Mouse (Mus musculus) intestine, embryonic 14.5 days (tissue): ENCODE results near the gene Dnajb8. TPM values are rescaled to one million over a fixed set of nuclear protein-coding genes. Genes with fewer than 3 reads are reported as not detected.

Experiments used
- ATAC-seq: fragments of 200-750 bp; cut with Nextera tagmentation; replicated peaks from 2 replicates; pipeline ENCODE4 v1.8.0; 2017; ENCODE audit warnings: low read depth, moderate number of reproducible peaks, moderate TSS enrichment, moderate library complexity; ENCODE audit not compliant: low FRiP score, low TSS enrichment
- DNase-seq: peaks from one replicate; pipeline ENCODE4 v3.0.0-alpha.2; 2018; ENCODE audit warnings: low spot score
- H3K27ac ChIP-seq: fragments of 300-500 bp; sonication (generic); 2 replicates; pipeline ENCODE4 v1.5.1; 2014; ENCODE audit warnings: low read depth, mild to moderate bottlenecking, control low read depth
- H3K27me3 ChIP-seq: fragments of 300-500 bp; sonication (generic); replicated peaks from 2 replicates; pipeline ENCODE4 v1.6.1; 2014; ENCODE audit warnings: low read length, control low read depth; ENCODE audit not compliant: control insufficient read depth, insufficient read depth
- H3K36me3 ChIP-seq: fragments of 300-500 bp; sonication (generic); 2 replicates; pipeline ENCODE4 v1.6.1; 2014; ENCODE audit warnings: low read length, control low read depth; ENCODE audit not compliant: control insufficient read depth, insufficient read depth
- H3K4me1 ChIP-seq: fragments of 300-500 bp; sonication (generic); replicated peaks from 2 replicates; pipeline ENCODE4 v1.6.1; 2014; ENCODE audit warnings: low read length, control low read depth, mixed read lengths; ENCODE audit not compliant: control insufficient read depth, insufficient read depth
- H3K4me2 ChIP-seq: fragments of 300-500 bp; sonication (generic); 2 replicates; pipeline ENCODE4 v1.6.1; 2014; ENCODE audit warnings: low read length
- H3K4me3 ChIP-seq: fragments of 300-500 bp; sonication (generic); 2 replicates; pipeline ENCODE4 v1.5.1; 2014; ENCODE audit warnings: low read depth, low read length, control low read depth, mixed read lengths
- H3K9ac ChIP-seq: fragments of 300-500 bp; sonication (generic); 2 replicates; pipeline ENCODE4 v1.6.1; 2014; ENCODE audit warnings: mild to moderate bottlenecking, low read length
- H3K9me3 ChIP-seq: fragments of 300-500 bp; sonication (generic); 2 replicates; pipeline ENCODE4 v1.6.1; 2016; ENCODE audit warnings: low read length, control low read depth; ENCODE audit not compliant: control insufficient read depth
- WGBS: fragments of 180-500 bp; shearing (Covaris S2); extraction: QIAGEN DNeasy Blood & Tissue Kit; methylation state at CpG from one replicate; pipeline ENCODE4 v1.1.7; 2014; 5-methylcytosine and 5-hydroxymethylcytosine counted together
- polyA plus RNA-seq: library from polyadenylated mRNA; unstranded; fragments of >200 nt; fragmentation: Nextera tagmentation; extraction: Ambion mirVana; gene quantifications from 2 replicates; pipeline ENCODE4 v1.2.1, GENCODE M21; 2014

Dnajb8 gene
- polyA plus RNA-seq, 1 experiment from 2014 or later, result not detected

DNA sequence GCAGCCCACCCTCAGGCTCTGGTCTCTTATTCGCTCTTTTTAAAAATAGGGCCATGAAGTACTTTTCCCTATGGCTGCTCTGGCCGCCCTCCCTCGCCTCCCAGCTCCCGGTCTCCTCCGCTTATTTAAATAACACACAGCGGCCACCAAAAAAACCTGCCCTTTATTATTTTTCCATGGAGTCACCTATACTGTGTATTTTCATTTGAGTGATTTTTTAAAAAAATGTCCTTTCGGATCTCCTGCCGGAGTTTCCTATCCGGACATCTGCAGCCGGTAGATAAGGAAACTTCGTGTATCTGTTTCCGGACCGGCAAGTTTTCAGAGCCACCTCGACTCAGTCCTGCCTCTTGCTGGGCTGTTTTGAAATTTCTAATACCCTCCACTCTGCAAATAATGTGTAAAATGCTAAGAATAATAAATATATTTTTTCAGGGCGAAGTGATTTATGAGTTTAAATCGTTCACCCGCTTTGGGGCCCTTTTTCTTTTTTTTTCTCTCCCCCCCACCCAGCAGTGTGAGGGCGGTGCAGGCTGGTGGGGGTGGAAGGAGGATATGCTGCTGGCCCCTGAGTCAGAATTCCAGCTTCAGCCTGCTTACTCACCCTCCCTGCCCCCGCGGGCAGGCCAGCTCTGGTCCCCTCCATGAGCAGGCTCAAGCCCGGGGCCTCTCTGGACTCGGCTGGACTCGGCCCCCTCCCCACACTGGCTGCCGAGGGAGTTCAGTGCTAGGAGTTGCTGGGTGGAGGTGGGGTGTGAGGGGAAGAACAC is 19.0 kb upstream of the Dnajb8 start:
- peak overlapping the region; percentile 7; the same call in 1 of the 2 replicates for H3K4me2 ChIP-seq
- peaks cover 9% of the 10 kb centered on the region for H3K4me1 ChIP-seq
- H3K36me3 ChIP-seq, result no peaks in the 10 kb centered on the region
- peaks cover 95% of the 10 kb centered on the region for H3K27me3 ChIP-seq
- DNase-seq, result peak; percentile 66
- H3K9ac ChIP-seq, result no peak overlapping the region
- no peak overlapping the region for H3K4me3 ChIP-seq
- no peaks in the 10 kb centered on the region for H3K9me3 ChIP-seq
- 0 out of 2 replicates have a peak, but pooled peaks have one; percentile 37 for ATAC-seq
- 0 out of 2 replicates have a peak overlapping the region, but pooled peaks have one; percentile 18 for H3K27ac ChIP-seq
- 3% methylated on average over 24 of the region's 24 CpGs for WGBS

DNA sequence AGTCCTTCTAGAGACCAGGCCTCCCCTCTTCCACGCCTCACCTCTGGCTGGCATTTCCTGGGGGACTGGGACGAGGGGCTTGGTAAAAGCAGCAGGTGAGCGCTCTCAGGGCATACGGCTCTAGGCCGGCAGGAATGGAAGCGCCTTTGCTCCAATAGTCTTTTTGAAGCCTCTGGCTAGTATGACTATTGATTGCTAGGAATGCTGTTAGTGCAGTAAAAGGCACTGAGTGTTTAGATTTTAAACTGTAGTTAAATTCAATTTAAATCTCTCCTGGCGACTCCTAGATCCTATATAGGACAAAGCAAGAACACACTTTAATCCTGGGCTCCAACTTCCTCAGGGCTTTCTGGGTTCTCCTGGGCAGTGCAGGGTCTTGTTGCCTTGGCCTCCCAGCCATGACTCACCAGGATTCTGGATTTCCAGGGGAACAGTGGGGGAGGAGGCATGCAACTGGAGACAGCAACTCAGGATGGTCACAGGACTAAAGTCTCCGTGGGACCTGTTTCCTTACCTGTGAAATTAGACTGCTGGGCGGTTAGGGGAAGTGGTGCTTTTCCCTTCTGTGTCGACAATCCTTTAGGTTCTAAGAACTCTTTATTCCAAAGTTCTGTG is 18.2 kb upstream of the Dnajb8 start:
- no peak overlapping the region for H3K4me2 ChIP-seq
- peaks cover 2% of the 10 kb centered on the region; the same call in 1 of the 2 replicates for H3K4me1 ChIP-seq
- no peaks in the 10 kb centered on the region for H3K36me3 ChIP-seq
- ATAC-seq (no peak), DNase-seq (peak; percentile 61)
- 0 out of 2 replicates have a peak overlapping the region, but pooled peaks have one; percentile 18 for H3K27ac ChIP-seq
- no peak overlapping the region for H3K9ac ChIP-seq
- no peak overlapping the region for H3K4me3 ChIP-seq
- WGBS, result 13% methylated on average over 10 of the region's 10 CpGs
- H3K27me3 ChIP-seq, result peaks cover 87% of the 10 kb centered on the region
- no peaks in the 10 kb centered on the region for H3K9me3 ChIP-seq

DNA sequence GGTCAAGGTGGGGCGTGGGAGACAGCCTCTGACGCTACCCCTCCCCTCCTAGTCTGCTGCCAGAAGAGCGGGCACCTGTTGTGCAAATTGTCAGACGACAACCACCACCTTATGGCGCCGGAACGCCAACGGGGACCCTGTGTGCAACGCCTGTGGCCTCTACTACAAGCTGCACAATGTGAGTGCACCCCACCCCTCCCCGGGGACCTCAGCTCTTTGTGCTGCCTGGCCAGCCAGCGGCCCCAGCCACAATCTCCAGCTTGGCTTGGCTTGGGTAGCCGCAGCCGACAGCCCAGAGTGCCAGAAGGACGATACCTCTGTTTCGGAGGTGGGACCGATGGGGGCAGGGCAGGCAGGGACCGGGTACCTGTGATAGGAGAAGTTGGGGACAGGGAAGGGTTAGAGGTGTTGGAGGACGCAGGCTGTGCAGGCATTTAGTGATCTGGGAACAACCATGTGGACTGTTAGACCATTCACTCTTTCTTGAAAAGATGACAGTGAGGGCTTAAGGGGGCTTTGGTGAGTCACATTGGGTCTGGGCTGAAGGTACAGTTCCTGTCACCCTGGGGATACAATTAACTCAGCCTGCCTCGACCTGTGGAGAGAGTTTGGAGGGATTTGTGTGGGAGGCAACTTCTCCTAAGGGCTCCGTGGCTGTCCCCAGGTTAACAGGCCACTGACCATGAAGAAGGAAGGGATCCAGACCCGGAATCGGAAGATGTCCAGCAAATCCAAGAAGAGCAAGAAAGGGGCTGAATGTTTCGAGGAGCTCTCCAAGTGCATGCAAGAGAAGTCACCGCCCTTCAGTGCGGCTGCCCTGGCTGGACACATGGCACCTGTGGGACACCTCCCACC is 17.3 kb upstream of the Dnajb8 start:
- H3K27ac ChIP-seq, result no peak overlapping the region
- ATAC-seq, result no peak
- 13% methylated on average over 25 of the region's 25 CpGs for WGBS
- no peak for DNase-seq
- H3K4me3 ChIP-seq, result no peak overlapping the region
- no peaks in the 10 kb centered on the region for H3K4me1 ChIP-seq
- H3K9me3 ChIP-seq, result no peaks in the 10 kb centered on the region
- no peaks in the 10 kb centered on the region for H3K36me3 ChIP-seq
- H3K4me2 ChIP-seq, result no peak overlapping the region
- H3K9ac ChIP-seq, result no peak overlapping the region
- peaks cover 82% of the 10 kb centered on the region for H3K27me3 ChIP-seq

DNA sequence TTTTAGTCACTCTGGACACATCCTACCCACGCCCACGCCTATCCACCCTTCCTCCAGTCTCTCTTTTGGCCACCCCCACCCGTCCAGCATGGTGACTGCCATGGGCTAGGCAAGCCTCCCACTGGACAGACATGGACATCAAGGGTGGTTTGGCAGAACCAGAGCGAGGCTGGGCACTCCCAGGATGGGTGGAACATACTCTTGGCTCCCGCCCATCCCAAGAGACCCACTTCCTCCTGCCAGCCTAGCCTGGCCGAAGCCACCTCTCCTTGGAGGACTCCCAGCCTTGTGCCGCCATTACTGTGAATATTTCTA is 16.7 kb upstream of the Dnajb8 start:
- H3K4me3 ChIP-seq, result no peak overlapping the region
- ATAC-seq (no peak), DNase-seq (no peak)
- WGBS, result 23% methylated on average over 7 of the region's 7 CpGs
- H3K4me1 ChIP-seq, result no peaks in the 10 kb centered on the region
- H3K27me3 ChIP-seq, result peaks cover 80% of the 10 kb centered on the region
- H3K27ac ChIP-seq, result no peak overlapping the region
- no peaks in the 10 kb centered on the region for H3K9me3 ChIP-seq
- H3K9ac ChIP-seq, result no peak overlapping the region
- H3K4me2 ChIP-seq, result no peak overlapping the region
- H3K36me3 ChIP-seq, result no peaks in the 10 kb centered on the region

DNA sequence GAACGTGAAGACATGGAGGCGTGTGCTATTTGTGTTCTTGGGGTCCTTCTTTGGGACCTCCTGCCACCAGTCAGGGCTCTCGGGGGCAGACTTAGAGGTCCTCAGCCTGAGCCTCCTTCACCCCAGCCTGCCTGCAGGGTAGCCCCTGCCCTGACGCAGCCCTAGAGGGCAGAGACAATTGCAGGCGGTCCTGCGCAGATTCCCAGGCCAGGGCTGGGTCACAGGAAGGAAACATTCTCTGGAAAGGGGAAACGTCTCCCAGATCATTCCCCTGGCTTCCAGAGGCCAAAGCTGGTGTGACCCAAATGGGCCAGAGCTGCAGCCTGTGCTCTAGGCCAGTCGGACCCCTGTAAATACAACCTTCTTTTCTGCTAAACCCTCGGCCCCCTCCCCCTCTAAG is 16.1 kb upstream of the Dnajb8 start:
- Histone ChIP-seq H3K27ac (no peak overlapping the region), H3K27me3 (peaks cover 75% of the 10 kb centered on the region), H3K9me3 (no peaks in the 10 kb centered on the region), H3K36me3 (no peaks in the 10 kb centered on the region), H3K4me2 (no peak overlapping the region), H3K9ac (no peak overlapping the region), H3K4me1 (no peaks in the 10 kb centered on the region), H3K4me3 (no peak overlapping the region)
- ATAC-seq (no peak), DNase-seq (no peak)
- 18% methylated on average over 9 of the region's 9 CpGs for WGBS

DNA sequence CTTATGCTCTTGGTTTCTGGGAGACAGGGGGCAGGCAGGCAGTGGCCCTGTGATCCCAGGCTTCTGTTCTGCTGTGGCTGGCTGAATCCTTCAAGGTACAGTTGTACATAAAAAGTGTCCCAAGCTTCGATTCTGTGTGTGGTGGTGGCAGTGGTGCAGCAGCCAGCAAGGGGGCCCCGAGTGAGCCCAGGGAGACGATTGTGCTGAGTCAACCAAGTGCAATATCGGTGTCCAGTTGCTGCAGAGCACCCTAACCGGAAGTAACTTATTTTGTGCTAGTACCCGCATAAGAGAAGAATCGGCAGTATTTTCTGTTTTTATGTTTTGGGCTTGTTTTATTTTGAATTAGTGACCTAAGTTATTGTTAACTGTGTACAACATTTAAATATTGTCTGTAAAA is 15.5 kb upstream of the Dnajb8 start:
- H3K4me1 ChIP-seq, result no peaks in the 10 kb centered on the region
- no peak overlapping the region for H3K4me2 ChIP-seq
- H3K27ac ChIP-seq, result no peak overlapping the region
- 48% methylated on average over 7 of the region's 7 CpGs for WGBS
- H3K27me3 ChIP-seq, result peaks cover 68% of the 10 kb centered on the region
- ATAC-seq, result no peak
- H3K9me3 ChIP-seq, result no peaks in the 10 kb centered on the region
- H3K9ac ChIP-seq, result no peak overlapping the region
- no peaks in the 10 kb centered on the region for H3K36me3 ChIP-seq
- DNase-seq, result no peak
- H3K4me3 ChIP-seq, result no peak overlapping the region

DNA sequence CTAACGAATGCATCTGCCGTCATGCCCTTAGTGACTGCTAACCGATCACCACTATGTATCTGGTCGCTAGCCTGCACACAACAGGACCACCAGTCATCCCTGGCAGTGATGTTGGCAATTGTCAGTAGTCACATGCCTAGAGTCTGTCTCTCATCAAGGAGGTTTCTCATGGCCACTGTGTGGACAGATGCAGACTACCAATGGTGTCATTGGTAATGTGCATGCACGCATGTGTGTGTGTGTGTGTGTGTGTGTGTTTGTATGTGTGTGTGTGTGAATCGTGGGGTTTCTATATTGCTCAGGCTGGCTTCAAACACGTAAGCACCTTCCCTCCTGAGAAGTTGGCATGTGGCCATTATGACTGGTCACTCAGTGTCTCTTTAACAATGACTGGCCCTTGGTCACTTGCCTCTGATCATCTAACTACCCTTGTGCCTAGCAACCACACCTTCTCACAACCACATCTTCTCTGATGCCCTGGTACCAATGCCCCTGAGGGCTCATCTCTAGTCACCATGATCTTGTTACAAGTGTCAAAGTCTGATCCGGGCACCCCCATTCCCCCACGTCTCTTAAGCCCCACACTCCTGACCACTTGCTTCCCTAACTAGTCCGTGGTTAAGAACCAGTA is 14.6 kb upstream of the Dnajb8 start:
- Histone ChIP-seq H3K9me3 (no peaks in the 10 kb centered on the region), H3K9ac (no peak overlapping the region), H3K4me1 (no peaks in the 10 kb centered on the region), H3K4me2 (no peak overlapping the region), H3K4me3 (no peak overlapping the region), H3K27me3 (peaks cover 59% of the 10 kb centered on the region), H3K36me3 (no peaks in the 10 kb centered on the region), H3K27ac (no peak overlapping the region)
- WGBS, result 90% methylated on average over 10 of the region's 10 CpGs
- DNase-seq (no peak), ATAC-seq (no peak)

DNA sequence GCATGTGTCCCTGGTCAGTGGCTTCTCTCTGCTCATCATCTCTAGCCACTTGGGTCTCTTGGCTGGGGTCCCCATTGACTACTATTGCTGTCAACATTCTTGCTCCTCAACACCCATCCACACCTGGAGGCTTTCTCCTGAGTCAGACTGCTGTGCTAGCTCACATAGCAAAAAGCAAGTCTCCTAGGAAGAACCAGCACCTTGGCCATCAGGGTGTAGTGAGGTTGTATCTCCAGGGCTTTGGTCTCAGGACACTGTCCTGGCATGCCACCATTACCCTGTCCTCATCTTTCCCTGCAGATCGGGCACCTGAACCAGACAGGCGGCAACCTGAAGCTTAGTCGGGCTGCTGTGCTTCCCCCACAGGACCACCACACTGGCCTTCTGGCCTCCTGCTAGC is 13.7 kb upstream of the Dnajb8 start:
- Histone ChIP-seq H3K36me3 (no peaks in the 10 kb centered on the region), H3K4me3 (no peak overlapping the region), H3K27me3 (peaks cover 51% of the 10 kb centered on the region), H3K27ac (no peak overlapping the region), H3K4me2 (no peak overlapping the region), H3K9ac (no peak overlapping the region), H3K4me1 (no peaks in the 10 kb centered on the region), H3K9me3 (no peaks in the 10 kb centered on the region)
- 85% methylated on average over 3 of the region's 3 CpGs for WGBS
- no peak for DNase-seq
- ATAC-seq, result no peak
